Mouse (Mus musculus) adrenal gland, postnatal 36 days (tissue): Measurements from ENCODE around the gene Pcdh7. TPM values are rescaled to one million over a fixed set of nuclear protein-coding genes. Genes with fewer than 3 reads are reported as not detected.

Experiments
- DNase-seq, 2 experiments: peaks; one replicate each; pipeline ENCODE4 v3.0.0; 2021; ENCODE audit warnings: mixed read lengths in 1 of 2
- total RNA-seq, 2 experiments: library from RNA; stranded (reverse); gene quantifications; 2 replicates each; pipeline ENCODE4 v1.2.3; 2021

Gene Pcdh7
- total RNA-seq, 2 experiments from 2014 or later = 1.7 to 3.2 TPM

DNA sequence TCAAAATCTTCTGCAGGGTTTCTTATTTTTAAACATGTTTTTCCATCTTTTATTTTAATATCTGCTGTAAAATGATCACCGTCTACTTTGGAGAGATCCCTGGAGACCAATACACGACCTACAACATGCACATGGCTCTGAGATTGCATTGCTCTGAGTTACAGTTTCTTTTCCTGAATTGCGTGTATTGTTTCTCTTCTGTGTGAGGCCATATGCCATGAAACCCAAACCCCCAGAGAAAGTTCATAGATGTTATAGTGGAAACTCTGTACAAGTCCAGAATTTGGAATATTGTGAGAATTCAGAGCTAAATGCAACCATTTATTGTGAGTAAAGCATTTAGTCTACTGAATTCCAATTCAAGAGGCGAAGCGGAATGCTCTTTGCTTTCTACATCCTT, 203.4 kb downstream of the Pcdh7 start:
- no peak for DNase-seq

DNA sequence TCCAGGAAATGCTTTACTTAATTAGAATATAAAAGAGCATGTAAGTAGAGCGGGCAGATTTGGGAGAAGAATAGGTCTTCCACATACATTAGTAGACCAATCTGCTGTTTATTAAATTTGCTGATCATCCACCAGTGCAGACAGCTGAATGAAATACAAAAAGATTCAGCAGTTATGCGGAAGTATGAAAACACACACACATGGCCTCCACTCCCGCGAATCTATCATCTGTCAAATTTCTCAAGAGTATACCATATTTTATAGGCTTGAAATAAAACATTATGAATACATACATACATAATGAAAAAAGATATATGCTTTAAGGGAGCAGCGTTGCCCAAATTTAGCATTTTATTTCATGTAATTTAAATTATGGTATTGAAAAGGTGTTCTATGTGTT, 213.6 kb downstream of the Pcdh7 start:
- DNase-seq = no peak

DNA sequence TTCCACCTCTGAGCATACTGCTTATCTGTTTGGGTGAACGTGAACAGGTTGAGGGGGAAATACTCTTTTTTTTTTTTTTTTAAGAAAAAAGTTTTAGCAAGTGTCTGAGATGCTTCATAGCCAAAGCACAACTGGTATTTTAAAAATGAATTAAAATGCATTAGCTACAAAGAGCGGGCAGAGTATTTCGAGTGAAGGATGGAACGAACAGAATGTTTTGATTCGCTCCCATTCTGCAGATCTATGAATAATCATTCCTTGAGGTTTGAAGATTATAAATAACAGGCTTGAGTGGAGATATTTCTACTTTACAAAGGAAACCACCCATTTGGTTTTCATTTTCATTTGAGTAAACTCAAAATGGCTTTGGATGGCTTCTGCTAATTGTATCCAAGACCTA, 214.0 kb downstream of the Pcdh7 start:
- DNase-seq = no peak

DNA sequence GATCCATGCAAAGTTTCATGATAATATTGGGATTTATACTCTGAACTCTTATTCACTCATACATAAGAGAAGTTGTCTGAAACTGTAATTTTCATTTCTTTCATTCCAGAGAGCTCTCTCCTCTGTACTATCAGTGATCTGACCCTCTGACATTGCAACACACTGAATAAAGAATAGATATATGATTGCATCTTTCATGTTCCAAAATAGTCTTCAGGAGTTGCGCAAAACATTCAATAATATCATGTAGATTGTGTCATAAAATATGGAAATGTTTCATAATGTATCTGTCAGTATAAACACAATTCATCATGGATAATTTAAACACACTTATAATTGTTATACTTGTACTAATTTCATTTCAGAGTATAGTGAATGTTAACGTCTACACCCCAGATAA, 216.9 kb downstream of the Pcdh7 start:
- no peak for DNase-seq

DNA sequence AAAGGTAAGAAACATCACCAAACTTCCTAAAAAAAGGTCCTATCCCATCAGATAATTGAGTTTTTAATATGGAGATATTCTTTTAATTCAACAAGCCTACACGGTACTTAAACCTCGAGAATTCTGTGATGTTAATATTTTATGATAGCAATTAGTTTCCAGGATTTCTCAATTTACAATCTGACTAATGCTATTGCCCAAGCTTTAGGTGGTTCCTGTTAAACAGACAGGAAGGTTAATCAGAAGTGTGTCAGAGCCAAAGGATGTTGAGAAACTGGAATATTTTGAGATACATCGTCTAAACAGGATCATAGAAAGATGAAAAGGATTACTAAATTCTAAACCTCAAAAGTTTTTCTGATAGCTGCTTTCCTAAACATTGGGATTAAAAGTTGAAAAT, 222.7 kb downstream of the Pcdh7 start:
- DNase-seq = no peak

DNA sequence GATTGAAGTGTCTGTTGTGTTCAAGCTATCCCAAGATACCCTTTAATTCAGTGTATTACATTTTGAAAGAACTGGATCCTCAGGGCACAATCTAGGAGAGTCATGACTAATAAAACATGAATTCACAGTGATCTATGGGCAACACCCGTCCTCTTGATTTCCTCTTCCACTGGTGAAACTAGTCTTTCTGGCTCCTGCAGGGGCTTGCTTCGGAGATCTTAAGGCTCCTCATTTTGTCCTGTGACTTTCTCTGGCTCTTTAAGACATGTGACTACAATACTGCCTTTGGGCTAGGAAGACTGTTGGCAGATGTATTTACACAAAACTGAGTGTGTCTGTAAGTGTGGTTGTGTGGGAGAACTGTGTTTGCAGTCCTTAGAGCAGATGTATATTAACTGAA, 225.4 kb downstream of the Pcdh7 start:
- DNase-seq = no peak

DNA sequence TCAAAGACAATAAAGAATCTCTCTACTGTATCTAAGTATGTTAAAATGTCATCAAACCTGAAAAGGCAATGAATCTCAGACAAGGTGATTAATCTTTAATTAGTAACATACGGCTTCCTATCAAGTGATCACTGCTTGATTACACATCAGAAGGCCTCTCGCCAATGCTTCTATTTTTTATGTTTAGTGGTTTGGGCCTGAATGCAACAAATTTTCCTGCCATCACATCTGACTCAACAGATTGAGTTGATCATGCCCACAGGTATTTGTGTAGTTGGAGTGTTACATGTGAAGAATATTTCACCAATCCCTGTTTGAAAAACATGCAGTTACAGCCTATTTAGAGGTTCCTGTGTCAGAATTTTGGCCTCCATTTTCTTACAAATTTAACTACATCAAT, 225.8 kb downstream of the Pcdh7 start:
- DNase-seq = no peak

DNA sequence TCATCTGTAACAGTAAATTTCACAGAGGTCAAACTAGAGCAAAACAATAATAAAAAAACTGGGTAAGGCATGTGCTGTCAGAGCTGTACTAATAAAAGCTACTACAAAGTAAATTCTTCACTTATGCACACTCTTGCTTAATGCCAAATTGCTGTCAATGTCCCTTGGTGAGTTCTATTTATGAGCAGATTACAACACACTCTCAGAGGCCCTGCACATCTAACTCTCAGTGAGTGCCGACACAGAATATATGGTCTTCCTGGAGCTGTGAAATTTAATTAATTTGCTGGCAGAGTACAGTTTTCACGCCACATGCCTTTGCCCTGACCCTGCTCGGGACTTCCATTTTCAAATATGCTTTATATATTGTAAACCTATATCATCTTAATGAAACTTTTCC, 227.7 kb downstream of the Pcdh7 start:
- no peak for DNase-seq

DNA sequence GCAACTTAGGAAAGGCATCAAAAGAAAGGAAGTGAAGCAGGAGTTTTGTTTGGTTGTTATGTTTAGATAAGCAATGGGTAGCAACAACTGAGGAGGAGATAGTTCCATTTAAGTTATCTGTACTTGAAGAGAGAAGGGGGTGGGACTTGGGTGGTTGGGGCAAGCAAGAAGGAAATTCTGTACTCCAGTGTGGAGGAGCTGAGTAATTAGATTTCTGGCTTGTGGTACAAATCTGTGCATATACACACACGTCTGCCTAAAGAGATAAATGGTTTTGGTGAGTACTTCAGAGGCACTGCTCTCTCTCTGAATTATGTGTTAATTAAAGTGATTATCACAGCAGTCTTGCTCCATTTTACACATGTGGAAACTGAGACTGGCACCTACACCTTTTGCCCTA, 241.6 kb downstream of the Pcdh7 start:
- no peak for DNase-seq

DNA sequence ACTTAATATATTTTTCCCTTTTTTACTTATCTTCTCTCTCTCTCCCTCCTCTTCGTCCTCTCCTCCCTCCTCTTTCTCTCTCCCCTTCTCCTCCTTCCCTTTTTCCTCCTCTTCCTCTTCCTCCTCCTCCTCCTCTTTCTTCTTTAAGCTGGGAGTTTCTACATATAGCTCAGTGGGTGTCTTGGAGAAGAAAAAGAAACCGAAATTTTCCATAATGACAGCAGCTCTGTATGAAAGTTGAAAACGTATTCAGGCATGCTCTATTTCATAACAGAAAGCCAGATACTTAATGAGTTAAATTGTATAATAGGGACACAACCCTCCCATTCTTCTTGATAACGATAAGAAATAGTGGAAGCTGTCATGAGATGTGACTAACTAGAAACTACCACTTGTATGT, 246.0 kb downstream of the Pcdh7 start:
- DNase-seq = no peak

DNA sequence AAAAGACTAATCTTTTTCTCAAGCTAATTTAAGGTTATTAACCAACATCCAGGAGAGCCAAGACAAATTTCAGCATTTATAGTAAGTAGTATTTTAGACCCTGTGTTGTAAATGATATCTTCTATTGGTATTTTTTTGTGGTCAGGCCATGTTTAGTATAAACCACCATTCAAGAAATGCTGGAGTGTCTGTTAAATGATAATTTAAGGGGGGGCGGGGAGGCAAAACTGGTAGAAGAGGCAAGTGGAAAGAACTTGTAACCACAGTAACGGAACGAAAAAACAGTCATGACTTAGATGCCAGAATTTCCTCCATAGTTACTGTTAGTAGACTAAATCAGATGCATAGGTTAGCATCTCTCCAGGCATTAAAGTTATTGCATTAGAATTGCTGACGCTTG, 246.4 kb downstream of the Pcdh7 start:
- no peak for DNase-seq

DNA sequence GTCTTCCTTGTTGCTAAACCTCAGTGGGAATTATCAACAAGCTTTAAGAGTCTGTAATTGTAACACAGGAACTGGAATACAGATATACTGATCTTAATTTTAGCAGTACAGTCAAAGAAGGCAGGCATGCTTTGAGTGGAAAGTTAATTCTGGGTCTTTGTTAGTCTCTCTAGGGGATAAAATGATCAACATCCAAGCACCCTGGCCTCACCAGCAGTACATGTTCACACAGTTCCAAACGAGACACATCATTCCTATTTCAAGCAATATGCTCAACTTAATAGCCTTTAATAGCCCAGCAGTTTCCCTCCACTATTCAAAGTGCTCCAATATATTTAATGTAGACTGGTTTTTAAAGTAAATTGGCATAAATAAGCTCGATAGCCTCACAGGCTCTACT, 275.8 kb downstream of the Pcdh7 start:
- DNase-seq = no peak

DNA sequence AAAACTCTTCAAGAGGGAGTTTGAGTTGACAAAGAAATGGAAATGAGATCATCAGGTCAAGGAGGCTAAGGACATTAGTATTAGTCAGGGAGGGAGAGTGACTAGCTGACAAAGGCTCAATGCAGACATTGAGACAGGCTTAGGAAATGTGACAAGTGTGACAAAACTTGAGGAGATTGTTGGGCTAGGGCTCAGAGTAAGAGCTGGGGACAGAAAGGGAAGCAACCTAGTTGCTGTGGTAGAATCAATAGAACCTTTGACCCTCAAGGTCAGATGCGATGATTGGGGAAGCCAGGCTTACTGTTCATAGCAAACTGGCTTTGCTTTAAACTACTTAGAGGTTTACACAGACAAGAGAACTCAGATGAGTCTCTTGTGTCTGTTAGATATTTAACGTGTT, 303.6 kb downstream of the Pcdh7 start:
- no peak for DNase-seq

DNA sequence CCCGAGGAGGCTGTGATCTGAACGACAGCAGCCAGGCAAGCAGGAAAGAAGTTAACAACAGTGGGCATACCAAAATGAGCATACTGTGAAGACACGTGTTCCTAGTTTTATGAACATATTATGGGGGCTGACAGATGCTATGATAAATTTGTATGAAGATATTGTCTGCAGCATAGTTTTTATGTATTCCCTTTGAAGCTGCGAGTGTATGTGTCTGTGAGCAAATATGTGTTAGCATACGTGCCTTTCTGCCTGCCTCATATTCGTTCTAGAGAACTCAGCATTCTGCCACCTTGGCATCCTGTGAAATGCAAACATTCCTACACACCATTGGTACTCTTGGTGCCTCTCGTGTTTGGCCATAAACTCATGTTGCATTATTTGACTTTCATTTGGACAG, 307.4 kb downstream of the Pcdh7 start:
- DNase-seq = no peak

DNA sequence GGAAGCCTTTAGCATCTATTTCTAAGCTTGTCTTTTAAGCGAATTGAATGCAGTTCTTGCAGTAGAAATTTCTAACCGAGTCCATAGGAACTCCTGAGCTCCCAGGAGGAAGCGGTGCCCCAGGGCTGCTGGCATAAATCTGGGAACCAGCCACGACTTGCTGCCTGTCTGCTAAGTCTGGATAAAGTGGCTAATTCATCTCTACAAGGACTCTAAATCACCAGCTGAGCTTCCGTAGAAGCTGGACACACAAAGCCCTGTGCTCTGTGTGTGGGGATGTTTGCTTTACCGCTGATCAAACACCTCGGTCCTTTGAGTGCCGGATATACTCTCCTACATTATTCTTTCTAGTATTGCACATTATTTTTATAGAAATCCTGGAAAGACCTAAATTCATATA, 308.0 kb downstream of the Pcdh7 start:
- no peak for DNase-seq

DNA sequence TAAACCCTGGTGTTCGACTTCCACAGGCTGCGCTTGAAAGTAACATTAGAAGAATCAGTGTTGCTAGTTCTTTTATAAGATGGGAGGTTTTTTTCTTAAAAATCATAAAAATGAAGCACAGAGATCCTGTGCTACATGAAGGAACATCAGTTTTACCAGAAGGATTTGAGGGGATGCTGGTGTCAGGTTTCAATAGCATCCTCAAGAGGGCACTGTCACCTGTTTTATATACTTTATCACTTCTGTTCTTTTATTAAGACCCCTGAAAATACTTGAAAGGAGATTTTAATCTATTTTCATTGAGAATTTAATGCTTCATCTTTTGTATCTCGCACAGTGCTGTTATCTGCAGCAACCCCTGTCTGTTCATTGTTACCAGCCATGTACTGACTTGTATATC, 322.1 kb downstream of the Pcdh7 start:
- no peak for DNase-seq

DNA sequence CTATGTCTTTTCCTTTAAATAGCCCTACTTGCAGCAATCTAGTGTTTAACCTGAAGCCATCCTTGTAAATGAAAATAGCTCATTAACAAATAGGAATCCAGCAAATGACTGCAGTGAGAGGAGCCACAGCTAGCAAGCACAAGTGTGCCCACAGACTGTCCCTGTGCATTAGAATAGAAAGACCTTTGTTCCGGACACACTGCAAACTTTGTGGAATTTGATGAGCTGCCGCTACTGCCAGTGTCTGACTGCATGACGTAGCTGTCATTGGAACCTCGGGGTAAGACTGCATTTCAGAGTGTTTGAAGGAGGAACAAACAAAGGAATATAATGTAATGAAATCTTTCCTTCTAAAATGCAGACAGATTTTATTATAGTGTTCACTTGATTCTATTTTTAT, 326.4 kb downstream of the Pcdh7 start:
- DNase-seq = no peak

DNA sequence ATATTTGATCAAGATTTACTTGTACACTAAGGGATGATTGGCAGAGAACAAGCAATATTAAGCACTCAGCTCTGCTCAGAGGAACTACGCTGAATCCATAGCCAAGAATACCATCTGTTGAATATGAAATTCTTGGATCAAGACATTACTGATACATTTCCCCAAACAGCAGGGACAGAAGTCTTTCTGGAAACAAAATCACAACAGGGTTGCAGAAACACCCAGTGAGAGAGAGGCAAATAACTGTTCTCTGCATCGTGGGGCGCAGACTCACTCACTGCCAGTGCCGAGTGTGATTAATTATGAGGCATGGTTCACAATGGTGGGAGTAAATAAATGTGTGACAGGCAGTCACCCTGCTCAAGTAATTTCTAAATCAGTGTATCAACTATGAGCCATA, 363.3 kb downstream of the Pcdh7 start:
- DNase-seq = no peak

DNA sequence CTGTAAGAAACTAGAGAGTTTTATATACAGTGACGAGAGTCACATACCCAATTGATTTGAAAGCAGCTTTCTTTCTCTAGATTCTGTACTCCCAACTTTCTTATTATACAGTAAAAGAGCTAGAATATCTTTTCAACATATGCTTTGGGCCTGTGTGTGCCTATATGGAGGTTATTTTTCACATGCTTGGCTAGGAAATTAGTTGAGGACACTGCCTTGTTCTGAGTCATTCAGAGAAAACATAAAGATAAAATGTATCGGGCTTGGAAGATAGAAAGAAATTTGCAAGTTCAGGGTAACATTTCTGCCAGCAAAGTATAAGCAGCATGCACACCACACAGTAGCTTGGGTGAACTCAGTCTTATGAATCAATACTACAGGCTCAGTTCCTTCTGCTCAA, 364.5 kb downstream of the Pcdh7 start:
- DNase-seq = no peak

DNA sequence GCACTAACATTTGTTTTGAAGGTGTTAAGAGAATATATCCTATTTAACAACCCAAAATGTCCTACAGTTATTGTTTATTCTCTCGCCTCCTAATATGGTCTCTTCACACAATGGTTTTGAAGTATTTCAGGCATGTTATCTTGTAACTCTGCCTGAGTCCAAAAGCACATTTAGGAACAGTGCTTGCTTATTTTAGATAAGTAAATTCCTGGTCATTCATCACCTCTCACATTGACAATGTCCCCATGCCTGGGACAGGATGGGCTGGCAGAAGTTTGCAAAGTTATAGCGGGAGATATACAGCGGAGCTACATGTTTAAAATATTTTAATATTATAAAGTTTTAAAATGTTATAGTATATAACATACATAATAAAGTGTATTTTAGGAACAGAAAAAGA, 365.3 kb downstream of the Pcdh7 start:
- no peak for DNase-seq

DNA sequence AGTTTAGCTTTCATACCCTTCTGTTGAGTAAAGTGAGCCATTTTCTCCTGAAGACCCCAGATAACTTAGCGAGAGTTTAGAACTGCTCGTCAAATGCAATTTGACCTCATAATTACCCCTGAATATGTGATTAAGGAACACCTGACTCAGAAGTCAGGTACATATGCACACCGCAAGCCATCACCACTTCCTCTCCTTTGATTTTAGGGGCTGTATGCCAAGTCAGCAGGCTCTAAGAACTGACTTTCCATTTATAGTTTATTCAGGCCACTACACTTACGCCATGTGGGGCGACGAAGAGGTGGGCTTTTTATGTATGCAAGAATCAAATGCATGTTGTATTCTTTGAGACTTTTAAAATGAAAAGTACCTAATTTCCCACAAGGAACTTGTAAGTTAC, 366.2 kb downstream of the Pcdh7 start:
- DNase-seq = no peak

DNA sequence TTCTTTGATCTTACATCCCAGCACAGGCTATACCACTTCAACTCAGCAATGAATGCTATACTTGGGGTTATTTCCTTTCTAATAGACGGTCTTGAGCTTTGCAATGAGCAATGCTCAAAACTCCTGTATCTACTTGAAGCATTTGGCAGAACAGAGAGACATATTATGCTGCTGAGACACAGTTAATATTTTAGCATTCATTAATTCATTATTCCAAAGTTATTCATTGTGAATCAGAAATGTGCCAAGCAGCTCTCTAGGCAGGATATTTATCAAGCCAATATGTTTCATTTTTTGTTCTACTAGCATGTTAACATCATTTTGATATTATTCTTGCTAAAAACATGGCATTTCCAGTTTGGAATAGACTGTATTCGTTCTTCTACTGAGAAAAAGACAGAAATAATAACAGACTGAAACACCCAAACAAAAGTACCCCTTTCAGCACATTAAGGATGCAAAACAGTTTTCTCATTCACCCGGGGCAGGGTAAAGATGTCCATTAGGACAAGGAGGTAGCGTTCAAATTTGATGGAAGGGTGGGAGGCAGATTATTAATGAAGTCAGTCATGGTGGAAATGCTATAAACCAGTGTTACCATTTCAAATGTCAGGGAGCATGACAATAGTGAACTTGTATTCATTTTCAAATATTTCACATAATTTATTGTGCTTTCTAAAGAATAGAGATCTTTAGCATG, 391.0 kb downstream of the Pcdh7 start:
- no peak for DNase-seq

DNA sequence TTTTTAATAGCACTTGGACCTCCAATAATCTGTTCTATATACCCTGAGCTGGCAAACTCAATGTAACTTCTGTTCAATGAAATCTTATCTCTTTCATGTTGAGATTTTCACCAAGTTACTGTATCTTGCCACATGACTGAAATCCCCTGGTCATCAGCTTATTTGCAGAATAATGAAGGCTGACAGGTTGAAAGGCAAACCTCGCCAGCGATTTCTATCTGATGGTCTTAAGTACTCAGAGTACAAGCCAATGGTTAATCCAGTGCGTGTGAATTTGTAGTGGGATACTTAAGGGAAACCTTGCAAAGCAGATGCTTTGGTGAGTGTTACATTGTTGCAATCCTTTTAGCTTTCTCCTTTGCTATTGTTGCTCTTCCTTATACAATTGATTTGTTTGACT, 398.3 kb downstream of the Pcdh7 start:
- DNase-seq = no peak

DNA sequence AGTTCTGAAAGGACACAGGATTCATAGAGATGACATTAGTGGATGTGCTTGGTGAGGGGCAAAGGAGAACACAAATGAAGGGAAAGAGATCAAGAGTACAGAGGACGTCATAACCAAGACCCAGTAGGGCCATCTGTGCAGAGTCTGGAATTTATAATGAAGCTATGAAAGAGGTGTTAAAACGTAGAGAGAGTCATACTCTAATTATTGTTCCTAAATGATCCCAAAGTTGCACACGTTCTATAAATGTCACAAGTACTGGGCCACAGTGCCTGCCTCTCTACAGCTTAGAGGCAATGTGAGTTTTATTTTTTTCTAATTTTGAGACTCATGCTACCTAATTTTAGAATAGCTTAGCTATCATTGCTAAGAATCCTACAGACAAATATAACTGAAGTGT, 400.1 kb downstream of the Pcdh7 start:
- no peak for DNase-seq
